Mouse (Mus musculus): ENCODE data around the gene Gamt. TPM values are rescaled to one million over a fixed set of nuclear protein-coding genes. Genes with fewer than 3 reads are reported as not detected.
"Not testable (repeated sequence)": the region's sequence is repeated elsewhere in the genome, so short reads cannot be mapped to it uniquely, and the experiment has no call there.

Gene Gamt
- polyA plus RNA-seq, 1 experiment from 2014 or later: 26.6 TPM

GRCm38 (mm10) chr10:80239791-80240190, 21.0 kb downstream of the Gamt start:
- H3K4me1 ChIP-seq: no peaks in the 10 kb centered on the region
- H3K4me2 ChIP-seq (replicated peaks): no peak overlapping the region
- H3K27me3 ChIP-seq: no peaks in the 10 kb centered on the region
- no peak overlapping the region for H3K9ac ChIP-seq
- ATAC-seq (ENCODE audit: low FRiP score): no peak
- WGBS: 93% methylated on average over 6 of the region's 6 CpGs
- peaks cover 97% of the 10 kb centered on the region for H3K36me3 ChIP-seq
- H3K27ac ChIP-seq: no peak overlapping the region
- no peak overlapping the region for H3K4me3 ChIP-seq
- H3K9me3 ChIP-seq (replicated peaks): no peaks in the 10 kb centered on the region

GRCm38 (mm10) chr10:80238306-80238705, 22.5 kb downstream of the Gamt start:
- H3K4me1 ChIP-seq: peaks cover 9% of the 10 kb centered on the region
- H3K27ac ChIP-seq: no peak overlapping the region
- no peak overlapping the region for H3K4me3 ChIP-seq
- 86% methylated on average over 3 of the region's 3 CpGs for WGBS
- no peak overlapping the region for H3K9ac ChIP-seq
- no peak overlapping the region for H3K4me2 ChIP-seq (replicated peaks)
- no peaks in the 10 kb centered on the region for H3K9me3 ChIP-seq (replicated peaks)
- peaks cover 97% of the 10 kb centered on the region for H3K36me3 ChIP-seq
- H3K27me3 ChIP-seq: no peaks in the 10 kb centered on the region
- no peak for ATAC-seq (ENCODE audit: low FRiP score)

- Histone ChIP-seq H3K27ac (no peak overlapping the region), H3K9me3 (replicated peaks) (no peaks in the 10 kb centered on the region), H3K9ac (no peak overlapping the region), H3K4me3 (no peak overlapping the region), H3K4me2 (replicated peaks) (no peak overlapping the region), H3K27me3 (no peaks in the 10 kb centered on the region), H3K36me3 (peaks cover 97% of the 10 kb centered on the region), H3K4me1 (peaks cover 17% of the 10 kb centered on the region)
- WGBS: 90% methylated on average over 4 of the region's 4 CpGs
- no peak for ATAC-seq (ENCODE audit: low FRiP score)
Observed at GRCm38 (mm10) chr10:80237020-80237419, 23.8 kb downstream of the Gamt start.

- ATAC-seq (ENCODE audit: low FRiP score): no peak
- H3K9ac ChIP-seq: no peak overlapping the region
- no peaks in the 10 kb centered on the region for H3K9me3 ChIP-seq (replicated peaks)
- 96% methylated on average over 13 of the region's 13 CpGs for WGBS
- no peaks in the 10 kb centered on the region for H3K27me3 ChIP-seq
- H3K36me3 ChIP-seq: peaks cover 97% of the 10 kb centered on the region
- no peak overlapping the region for H3K4me3 ChIP-seq
- H3K4me1 ChIP-seq: peaks cover 17% of the 10 kb centered on the region
- no peak overlapping the region for H3K4me2 ChIP-seq (replicated peaks)
- H3K27ac ChIP-seq: no peak overlapping the region
Observed at GRCm38 (mm10) chr10:80236145-80236825, 24.5 kb downstream of the Gamt start.

GRCm38 (mm10) chr10:80227877-80228775, 32.7 kb downstream of the Gamt start:
- H3K36me3 ChIP-seq: peaks cover 32% of the 10 kb centered on the region
- H3K4me1 ChIP-seq: peaks cover 39% of the 10 kb centered on the region
- no peak for ATAC-seq (ENCODE audit: low FRiP score)
- H3K27ac ChIP-seq: peak overlapping the region; percentile 96
- no peaks in the 10 kb centered on the region for H3K27me3 ChIP-seq
- H3K9ac ChIP-seq: peak overlapping the region; percentile 96
- H3K4me2 ChIP-seq (replicated peaks): peak overlapping the region; percentile 93
- H3K4me3 ChIP-seq: peak overlapping the region; percentile 92
- no peaks in the 10 kb centered on the region for H3K9me3 ChIP-seq (replicated peaks)
- WGBS: 59% methylated on average over 15 of the region's 15 CpGs

- peak; percentile 15; the same call in 1 of the 2 replicates for ATAC-seq (ENCODE audit: low FRiP score)
- H3K4me2 ChIP-seq (replicated peaks): peak overlapping the region; percentile 93
- WGBS: 7% methylated on average over 10 of the region's 10 CpGs
- no peaks in the 10 kb centered on the region for H3K9me3 ChIP-seq (replicated peaks)
- H3K27ac ChIP-seq: peak overlapping the region; percentile 96
- H3K36me3 ChIP-seq: peaks cover 22% of the 10 kb centered on the region
- peaks cover 33% of the 10 kb centered on the region for H3K4me1 ChIP-seq
- peak overlapping the region; percentile 92 for H3K4me3 ChIP-seq
- H3K9ac ChIP-seq: peak overlapping the region; percentile 96
- H3K27me3 ChIP-seq: no peaks in the 10 kb centered on the region
Observed at GRCm38 (mm10) chr10:80227166-80227539, 33.7 kb downstream of the Gamt start.

- peak within 1 kb of the TSS; percentile 96 for H3K9ac ChIP-seq
- no peaks in the 10 kb centered on the region for H3K27me3 ChIP-seq
- peak; percentile 97 for ATAC-seq (ENCODE audit: low FRiP score)
- H3K27ac ChIP-seq: peak within 1 kb of the TSS; percentile 96
- peaks cover 16% of the 10 kb centered on the region for H3K36me3 ChIP-seq
- under 1% methylated on average over 48 of the region's 75 CpGs for WGBS
- H3K4me2 ChIP-seq (replicated peaks): peak within 1 kb of the TSS; percentile 93
- peak within 1 kb of the TSS; percentile 92 for H3K4me3 ChIP-seq
- H3K9me3 ChIP-seq (replicated peaks): no peaks in the 10 kb centered on the region
- peaks cover 33% of the 10 kb centered on the region for H3K4me1 ChIP-seq
Observed at GRCm38 (mm10) chr10:80226416-80227165, 34.2 kb downstream of the Gamt start, which contains the start of gene Mum1. Mum1 (plus strand) TSS chr10:80226434.

- H3K27me3 ChIP-seq: no peaks in the 10 kb centered on the region
- H3K9me3 ChIP-seq (replicated peaks): no peaks in the 10 kb centered on the region
- peak overlapping the region; percentile 96; the same call in 1 of the 2 replicates for H3K9ac ChIP-seq
- H3K27ac ChIP-seq: peak overlapping the region; percentile 96
- peak overlapping the region; percentile 92 for H3K4me3 ChIP-seq
- no peak; the same call in 1 of the 2 replicates for ATAC-seq (ENCODE audit: low FRiP score)
- peaks cover 34% of the 10 kb centered on the region for H3K4me1 ChIP-seq
- peaks cover 12% of the 10 kb centered on the region for H3K36me3 ChIP-seq
- peak overlapping the region; percentile 93 for H3K4me2 ChIP-seq (replicated peaks)
- WGBS: under 1% methylated on average over 14 of the region's 14 CpGs
Observed at GRCm38 (mm10) chr10:80226071-80226415, 34.8 kb downstream of the Gamt start.

GRCm38 (mm10) chr10:80223137-80223536, 37.7 kb downstream of the Gamt start:
- not testable (repeated sequence) for H3K4me3 ChIP-seq; H3K9me3 ChIP-seq (replicated peaks); H3K27ac ChIP-seq; H3K9ac ChIP-seq; ATAC-seq (ENCODE audit: low FRiP score); H3K4me2 ChIP-seq (replicated peaks); H3K27me3 ChIP-seq; H3K36me3 ChIP-seq
- H3K4me1 ChIP-seq: peaks cover 21% of the 10 kb centered on the region
- WGBS: 96% methylated on average over 2 of the region's 2 CpGs

GRCm38 (mm10) chr10:80220676-80221075, 40.1 kb downstream of the Gamt start:
- Histone ChIP-seq H3K9ac (no peak overlapping the region), H3K27ac (no peak overlapping the region), H3K4me1 (peaks cover 7% of the 10 kb centered on the region), H3K9me3 (replicated peaks) (no peaks in the 10 kb centered on the region), H3K4me3 (no peak overlapping the region), H3K36me3 (no peaks in the 10 kb centered on the region), H3K27me3 (no peaks in the 10 kb centered on the region), H3K4me2 (replicated peaks) (no peak overlapping the region)
- ATAC-seq (ENCODE audit: low FRiP score): no peak
- WGBS: 44% methylated on average over 6 of the region's 9 CpGs

GRCm38 (mm10) chr10:80215048-80215772, 45.6 kb downstream of the Gamt start:
- Histone ChIP-seq H3K4me2 (replicated peaks) (no peak overlapping the region), H3K4me3 (no peak overlapping the region), H3K36me3 (no peaks in the 10 kb centered on the region), H3K9ac (peak overlapping the region; percentile 36; the same call in 1 of the 2 replicates), H3K4me1 (peaks cover 4% of the 10 kb centered on the region), H3K27me3 (no peaks in the 10 kb centered on the region), H3K27ac (no peak overlapping the region), H3K9me3 (replicated peaks) (no peaks in the 10 kb centered on the region)
- no peak for ATAC-seq (ENCODE audit: low FRiP score)
- 15% methylated on average over 16 of the region's 16 CpGs for WGBS

Data from hindbrain, embryonic 12.5 days (tissue).